Mouse (Mus musculus) bone marrow, adult 2 months (tissue): ENCODE measurements at regions not wholly inside any gene's neighbourhood (a gene's known extent, or its start where the extent isn't known, plus 50 kb on each side); places are given as distances from the start of the nearest gene placed in this dataset.

ENCODE experiments used
- H3K27ac ChIP-seq: fragments of 200-500 bp; 2 replicates; pipeline ENCODE4 v1.5.1; 2012; ENCODE audit warnings: low read depth, mild to moderate bottlenecking, control low read depth, inconsistent platforms, low read length; ENCODE audit not compliant: control insufficient read depth, poor library complexity, insufficient read depth
- H3K4me1 ChIP-seq: fragments of 200-500 bp; 2 replicates; pipeline ENCODE4 v1.6.1; 2011; ENCODE audit warnings: low read length; ENCODE audit not compliant: control insufficient read depth, insufficient read depth
- H3K4me3 ChIP-seq: fragments of 200-500 bp; replicated peaks from 2 replicates; pipeline ENCODE3; 2011; ENCODE audit warnings: mild to moderate bottlenecking, low read depth, low read length, control low read depth; ENCODE audit not compliant: control insufficient read depth
- CTCF ChIP-seq: fragments of 200-500 bp; IDR thresholded peaks from 2 replicates; pipeline ENCODE4 v1.5.1; 2011; ENCODE audit warnings: low read length, control low read depth; ENCODE audit not compliant: control insufficient read depth, insufficient read depth
- POLR2A ChIP-seq: fragments of 200-500 bp; IDR thresholded peaks from 2 replicates; pipeline ENCODE4 v1.6.1; 2011; ENCODE audit warnings: low read depth, mild to moderate bottlenecking, control low read depth, low read length, borderline replicate concordance; ENCODE audit not compliant: control insufficient read depth

- TF ChIP-seq POLR2A (no peak), CTCF (no peak)
- Histone ChIP-seq H3K4me3 (no peak overlapping the region), H3K4me1 (no peaks in the 10 kb centered on the region), H3K27ac (no peak overlapping the region)
Observed at GRCm38 (mm10) chr13:116688714-116689113, 336.6 kb downstream of the Parp8 start.
